Mouse (Mus musculus): ENCODE measurements at regions not wholly inside any gene's neighbourhood (a gene's known extent, or its start where the extent isn't known, plus 50 kb on each side); places are given as distances from the start of the nearest gene placed in this dataset.
A peak's percentile ranks its signal among the peaks of the same experiment; 100 is the strongest.

DNA sequence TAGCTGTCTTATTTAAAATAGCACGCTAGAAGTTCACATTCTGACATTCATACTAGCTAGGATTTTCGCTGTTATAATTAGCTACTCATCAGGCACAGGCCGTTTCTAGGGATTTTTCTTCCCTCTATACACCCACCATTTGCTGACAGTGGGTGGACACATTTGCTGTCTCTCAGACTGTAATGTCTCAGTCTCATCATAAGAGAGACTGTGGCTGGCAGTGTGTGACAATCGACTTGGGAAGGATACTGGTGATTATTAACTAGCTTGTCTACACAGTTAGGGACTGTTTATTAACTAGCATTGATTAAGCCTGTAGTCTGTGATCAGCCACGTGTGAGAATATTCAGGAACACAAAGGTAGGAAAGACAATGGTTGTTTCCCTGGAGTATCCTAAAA lies 208.0 kb upstream of the Btbd3 start:
- 84% methylated on average over 5 of the region's 5 CpGs for WGBS
- H3K4me2 ChIP-seq (ENCODE audit: low read depth, low read length) = no peak overlapping the region
- H3K36me3 ChIP-seq (ENCODE audit: control insufficient read depth, insufficient read depth, low read length) = no peaks in the 10 kb centered on the region
- no peaks in the 10 kb centered on the region for H3K4me1 ChIP-seq (ENCODE audit: control insufficient read depth, insufficient read depth, low read length)
- no peak overlapping the region for H3K9ac ChIP-seq (ENCODE audit: low read depth, low read length)
- no peak for DNase-seq (ENCODE audit: low spot score)
- H3K27ac ChIP-seq (replicated peaks; ENCODE audit: low read depth, low read length) = no peak overlapping the region
- H3K27me3 ChIP-seq (replicated peaks; ENCODE audit: control insufficient read depth, insufficient read depth, low read length) = no peaks in the 10 kb centered on the region
- no peak for ATAC-seq (ENCODE audit: low read depth)
- no peaks in the 10 kb centered on the region for H3K9me3 ChIP-seq (ENCODE audit: control insufficient read depth, low read length)
- no peak overlapping the region for H3K4me3 ChIP-seq (ENCODE audit: low read depth, low read length)

DNA sequence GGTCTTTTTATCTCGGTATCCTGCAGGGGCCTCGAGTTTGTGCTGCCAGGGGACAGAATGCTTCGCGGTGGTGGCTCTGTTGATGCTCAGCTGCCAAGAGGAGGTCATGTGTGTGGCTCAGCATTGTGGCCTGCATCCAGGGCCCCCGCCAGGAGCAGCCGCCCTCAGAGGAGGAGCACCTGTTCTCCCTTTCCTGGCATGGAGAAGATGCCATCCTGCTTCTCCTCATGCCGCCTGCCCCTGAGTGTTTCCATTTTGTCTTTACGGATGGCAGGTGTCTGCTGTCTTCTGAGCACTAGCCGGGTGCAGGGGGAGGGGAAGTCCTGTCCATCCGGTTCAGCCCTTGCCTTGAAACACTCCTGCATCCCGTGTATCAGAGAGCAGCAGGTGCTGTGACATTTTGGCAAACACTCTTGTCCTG lies 208.6 kb upstream of the Btbd3 start:
- Histone ChIP-seq H3K9ac (ENCODE audit: low read depth, low read length) (no peak overlapping the region), H3K27ac (replicated peaks; ENCODE audit: low read depth, low read length) (no peak overlapping the region), H3K4me2 (ENCODE audit: low read depth, low read length) (no peak overlapping the region), H3K27me3 (replicated peaks; ENCODE audit: control insufficient read depth, insufficient read depth, low read length) (no peaks in the 10 kb centered on the region), H3K9me3 (ENCODE audit: control insufficient read depth, low read length) (no peaks in the 10 kb centered on the region), H3K4me3 (ENCODE audit: low read depth, low read length) (no peak overlapping the region), H3K4me1 (ENCODE audit: control insufficient read depth, insufficient read depth, low read length) (no peaks in the 10 kb centered on the region), H3K36me3 (ENCODE audit: control insufficient read depth, insufficient read depth, low read length) (no peaks in the 10 kb centered on the region)
- DNase-seq (ENCODE audit: low spot score) (no peak), ATAC-seq (ENCODE audit: low read depth) (no peak)
- 52% methylated on average over 11 of the region's 11 CpGs for WGBS

DNA sequence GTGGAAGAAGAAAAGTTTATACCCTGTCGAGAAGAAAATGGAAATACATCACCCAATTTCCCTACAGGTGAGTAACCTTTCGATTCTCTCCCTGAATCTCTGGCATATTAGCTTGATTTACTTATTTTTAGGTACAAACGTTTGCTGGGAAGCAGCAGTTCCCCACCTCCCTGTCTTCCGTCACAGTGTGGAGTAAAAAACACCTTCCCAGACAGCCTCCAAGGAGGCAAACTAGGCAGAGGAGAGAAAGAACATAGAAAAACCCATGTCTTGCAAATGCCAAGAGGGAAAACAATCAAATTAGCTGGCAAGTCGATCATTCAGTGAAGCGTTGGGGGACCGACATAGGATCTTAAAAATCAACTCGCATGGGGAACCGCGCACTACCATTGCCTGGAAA lies 209.0 kb upstream of the Btbd3 start:
- no peak for ATAC-seq (ENCODE audit: low read depth)
- no peak for DNase-seq (ENCODE audit: low spot score)
- H3K27me3 ChIP-seq (replicated peaks; ENCODE audit: control insufficient read depth, insufficient read depth, low read length) = no peaks in the 10 kb centered on the region
- no peak overlapping the region for H3K4me3 ChIP-seq (ENCODE audit: low read depth, low read length)
- H3K27ac ChIP-seq (replicated peaks; ENCODE audit: low read depth, low read length) = no peak overlapping the region
- no peak overlapping the region for H3K4me2 ChIP-seq (ENCODE audit: low read depth, low read length)
- H3K9me3 ChIP-seq (ENCODE audit: control insufficient read depth, low read length) = no peaks in the 10 kb centered on the region
- no peak overlapping the region for H3K9ac ChIP-seq (ENCODE audit: low read depth, low read length)
- H3K36me3 ChIP-seq (ENCODE audit: control insufficient read depth, insufficient read depth, low read length) = no peaks in the 10 kb centered on the region
- WGBS = 71% methylated on average over 10 of the region's 10 CpGs
- H3K4me1 ChIP-seq (ENCODE audit: control insufficient read depth, insufficient read depth, low read length) = no peaks in the 10 kb centered on the region

DNA sequence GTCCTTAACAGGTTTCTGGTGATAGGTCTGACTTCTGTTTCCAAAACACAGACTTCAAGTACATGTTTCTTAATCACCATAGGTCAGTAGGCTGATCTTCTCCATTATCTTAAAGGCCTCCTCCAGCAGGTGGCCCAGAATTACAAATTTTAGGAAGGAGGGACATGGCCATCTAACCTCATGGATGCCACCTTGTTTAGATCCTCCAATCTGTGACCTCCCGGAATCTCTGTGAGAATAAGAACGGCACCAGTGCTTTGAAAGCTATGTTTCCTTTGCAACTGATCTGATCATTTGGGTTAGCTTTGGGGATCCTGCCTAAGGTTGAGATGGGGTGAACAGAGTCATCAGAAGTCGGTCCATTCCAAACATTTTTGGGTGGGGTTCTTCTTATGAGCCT lies 209.4 kb upstream of the Btbd3 start:
- Histone ChIP-seq H3K27ac (replicated peaks; ENCODE audit: low read depth, low read length) (no peak overlapping the region), H3K4me2 (ENCODE audit: low read depth, low read length) (no peak overlapping the region), H3K36me3 (ENCODE audit: control insufficient read depth, insufficient read depth, low read length) (no peaks in the 10 kb centered on the region), H3K9ac (ENCODE audit: low read depth, low read length) (no peak overlapping the region), H3K9me3 (ENCODE audit: control insufficient read depth, low read length) (no peaks in the 10 kb centered on the region), H3K4me3 (ENCODE audit: low read depth, low read length) (no peak overlapping the region), H3K4me1 (ENCODE audit: control insufficient read depth, insufficient read depth, low read length) (no peaks in the 10 kb centered on the region), H3K27me3 (replicated peaks; ENCODE audit: control insufficient read depth, insufficient read depth, low read length) (no peaks in the 10 kb centered on the region)
- DNase-seq (ENCODE audit: low spot score) (no peak), ATAC-seq (ENCODE audit: low read depth) (no peak)
- WGBS = 88% methylated on average over 3 of the region's 3 CpGs

DNA sequence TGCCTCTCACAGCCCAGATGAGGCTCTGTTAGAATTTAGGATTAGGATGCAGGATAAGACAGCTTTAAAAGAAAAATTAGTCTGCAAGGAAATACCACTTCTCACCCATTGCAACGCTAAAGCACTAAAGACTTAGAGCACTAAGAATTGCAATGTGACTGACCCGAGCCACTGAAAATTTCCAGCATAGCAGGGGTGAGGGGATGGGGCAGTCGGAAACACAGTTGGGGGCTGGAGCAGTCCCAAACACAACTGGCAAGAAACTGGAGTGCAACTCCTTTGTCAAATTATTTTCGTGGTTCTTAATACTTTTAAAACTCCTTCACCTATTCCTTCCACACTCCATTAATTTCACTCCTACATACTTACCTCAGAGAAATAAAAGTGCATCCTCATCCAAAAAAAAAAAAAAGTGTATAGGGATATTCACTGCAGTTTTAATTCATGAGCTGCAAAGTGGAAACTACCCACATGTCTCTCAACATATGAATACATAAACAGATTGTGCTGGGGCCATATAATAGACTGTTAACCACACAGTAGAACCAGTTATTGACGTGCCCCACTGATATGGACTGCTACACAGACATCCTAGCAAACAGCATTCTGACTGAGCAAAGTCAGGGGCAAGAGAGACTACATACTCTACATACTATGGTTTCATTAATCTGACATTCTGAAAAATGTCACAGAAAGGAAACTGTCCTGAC lies 210.3 kb upstream of the Btbd3 start:
- no peak for ATAC-seq (ENCODE audit: low read depth)
- H3K4me1 ChIP-seq (ENCODE audit: control insufficient read depth, insufficient read depth, low read length) = no peaks in the 10 kb centered on the region
- WGBS = 44% methylated on average over 5 of the region's 5 CpGs
- DNase-seq (ENCODE audit: low spot score) = no peak
- H3K4me3 ChIP-seq (ENCODE audit: low read depth, low read length) = no peak overlapping the region
- no peak overlapping the region for H3K27ac ChIP-seq (replicated peaks; ENCODE audit: low read depth, low read length)
- H3K9ac ChIP-seq (ENCODE audit: low read depth, low read length) = no peak overlapping the region
- no peaks in the 10 kb centered on the region for H3K27me3 ChIP-seq (replicated peaks; ENCODE audit: control insufficient read depth, insufficient read depth, low read length)
- no peak overlapping the region for H3K4me2 ChIP-seq (ENCODE audit: low read depth, low read length)
- H3K9me3 ChIP-seq (ENCODE audit: control insufficient read depth, low read length) = no peaks in the 10 kb centered on the region
- no peaks in the 10 kb centered on the region for H3K36me3 ChIP-seq (ENCODE audit: control insufficient read depth, insufficient read depth, low read length)

DNA sequence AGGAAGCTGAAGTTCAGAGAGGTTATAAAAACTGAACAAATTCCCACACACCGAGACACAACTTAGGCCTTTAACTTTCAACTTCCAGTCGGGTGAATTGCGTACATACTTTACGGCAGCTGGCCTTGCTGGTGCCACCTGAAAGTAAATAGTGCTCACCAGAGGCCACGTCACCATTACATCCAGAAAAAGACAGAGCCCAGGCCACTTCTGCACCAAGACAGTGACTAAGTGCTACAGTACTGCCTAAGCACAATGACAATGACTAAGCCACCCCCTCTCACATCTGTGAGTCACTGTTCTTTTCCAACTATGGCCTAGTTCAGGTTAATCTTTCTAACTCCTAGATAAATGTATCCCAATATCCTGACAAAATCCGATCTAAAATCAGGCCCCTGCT lies 215.7 kb upstream of the Btbd3 start:
- DNase-seq (ENCODE audit: low spot score) (no peak), ATAC-seq (ENCODE audit: low read depth) (no peak)
- H3K4me2 ChIP-seq (ENCODE audit: low read depth, low read length) = no peak overlapping the region
- no peak overlapping the region for H3K4me3 ChIP-seq (ENCODE audit: low read depth, low read length)
- H3K9me3 ChIP-seq (ENCODE audit: control insufficient read depth, low read length) = no peaks in the 10 kb centered on the region
- no peak overlapping the region for H3K27ac ChIP-seq (replicated peaks; ENCODE audit: low read depth, low read length)
- no peaks in the 10 kb centered on the region for H3K4me1 ChIP-seq (ENCODE audit: control insufficient read depth, insufficient read depth, low read length)
- no peaks in the 10 kb centered on the region for H3K36me3 ChIP-seq (ENCODE audit: control insufficient read depth, insufficient read depth, low read length)
- H3K9ac ChIP-seq (ENCODE audit: low read depth, low read length) = no peak overlapping the region
- H3K27me3 ChIP-seq (replicated peaks; ENCODE audit: control insufficient read depth, insufficient read depth, low read length) = no peaks in the 10 kb centered on the region
- 71% methylated on average over 6 of the region's 6 CpGs for WGBS

DNA sequence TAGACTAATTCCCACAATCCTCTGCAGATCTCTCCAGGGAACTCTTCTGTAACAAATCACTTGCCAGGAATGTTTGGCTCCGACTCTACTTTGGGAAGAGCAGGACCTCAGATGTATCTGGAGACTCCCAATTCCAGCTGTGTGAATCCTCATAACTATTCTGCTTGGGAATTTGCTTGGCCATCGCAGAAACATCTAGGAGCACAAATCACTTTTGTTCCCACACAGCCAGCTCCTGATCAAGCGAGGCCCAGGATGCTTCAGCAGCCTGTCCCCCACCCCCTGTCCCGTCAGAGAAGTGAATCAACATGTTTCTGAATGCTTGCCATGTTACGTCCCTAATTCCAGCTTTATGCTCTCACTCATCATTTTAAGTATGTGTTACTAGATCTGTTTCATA lies 216.1 kb upstream of the Btbd3 start:
- H3K9ac ChIP-seq (ENCODE audit: low read depth, low read length) = no peak overlapping the region
- ATAC-seq (ENCODE audit: low read depth) (peak; percentile 68; the same call in 1 of the 2 replicates), DNase-seq (ENCODE audit: low spot score) (peak; percentile 85)
- H3K4me2 ChIP-seq (ENCODE audit: low read depth, low read length) = no peak overlapping the region
- H3K9me3 ChIP-seq (ENCODE audit: control insufficient read depth, low read length) = no peaks in the 10 kb centered on the region
- H3K36me3 ChIP-seq (ENCODE audit: control insufficient read depth, insufficient read depth, low read length) = no peaks in the 10 kb centered on the region
- whole genome bisulfite sequencing = 58% methylated on average over 5 of the region's 5 CpGs
- no peaks in the 10 kb centered on the region for H3K4me1 ChIP-seq (ENCODE audit: control insufficient read depth, insufficient read depth, low read length)
- H3K27me3 ChIP-seq (replicated peaks; ENCODE audit: control insufficient read depth, insufficient read depth, low read length) = no peaks in the 10 kb centered on the region
- H3K4me3 ChIP-seq (ENCODE audit: low read depth, low read length) = no peak overlapping the region
- H3K27ac ChIP-seq (replicated peaks; ENCODE audit: low read depth, low read length) = no peak overlapping the region

DNA sequence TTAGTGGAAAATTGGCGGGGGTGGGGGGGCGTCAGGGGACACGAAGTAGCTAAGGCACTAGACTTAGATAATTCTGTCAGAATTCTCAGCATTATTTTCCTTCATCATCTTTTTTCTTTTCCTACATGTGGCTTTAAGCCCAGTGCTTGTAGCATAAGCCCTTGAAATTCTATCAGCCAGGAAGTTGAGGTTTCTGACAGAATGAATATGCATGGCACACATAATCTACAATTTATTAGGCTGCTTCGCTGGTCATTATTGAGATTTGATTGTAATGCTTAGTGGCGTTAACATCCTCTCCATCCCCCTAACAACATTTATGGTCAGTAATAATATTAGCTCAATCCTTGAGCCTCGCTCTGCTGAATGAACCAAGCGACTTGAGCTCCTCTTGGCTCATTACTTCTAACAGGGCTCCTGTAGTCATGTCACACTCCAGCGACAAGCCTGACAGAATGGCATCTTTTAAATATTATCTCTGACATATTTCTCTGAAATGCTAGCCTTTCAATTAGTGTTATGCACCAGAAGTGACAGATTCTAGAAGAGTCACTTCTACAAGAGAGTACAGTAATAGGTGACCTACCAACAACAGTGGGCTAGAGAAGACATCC lies 222.1 kb upstream of the Btbd3 start:
- peak; percentile 52 for DNase-seq (ENCODE audit: low spot score)
- Histone ChIP-seq H3K4me2 (ENCODE audit: low read depth, low read length) (peak overlapping the region; percentile 30), H3K9me3 (ENCODE audit: control insufficient read depth, low read length) (no peaks in the 10 kb centered on the region), H3K9ac (ENCODE audit: low read depth, low read length) (peak overlapping the region; percentile 34; the same call in 1 of the 2 replicates), H3K36me3 (ENCODE audit: control insufficient read depth, insufficient read depth, low read length) (no peaks in the 10 kb centered on the region), H3K27ac (replicated peaks; ENCODE audit: low read depth, low read length) (0 out of 2 replicates have a peak overlapping the region, but pooled peaks have one; percentile 11), H3K4me3 (ENCODE audit: low read depth, low read length) (no peak overlapping the region), H3K27me3 (replicated peaks; ENCODE audit: control insufficient read depth, insufficient read depth, low read length) (no peaks in the 10 kb centered on the region), H3K4me1 (ENCODE audit: control insufficient read depth, insufficient read depth, low read length) (no peaks in the 10 kb centered on the region)
- no peak for ATAC-seq (ENCODE audit: low read depth)
- 69% methylated on average over 8 of the region's 8 CpGs for WGBS
